Mouse (Mus musculus) bone marrow macrophage, adult 2 months (primary cell): ENCODE results near the gene Qprt.

Experiments
- CTCF ChIP-seq: IDR thresholded peaks from 2 replicates; pipeline ENCODE4 v1.5.1; 2012; ENCODE audit warnings: low read depth, mild to moderate bottlenecking, low read length, moderate library complexity
- POLR2A ChIP-seq: IDR thresholded peaks from 2 replicates; pipeline ENCODE4 v1.6.1; 2012; ENCODE audit warnings: mild to moderate bottlenecking, low read depth, low read length, borderline replicate concordance

GRCm38 (mm10) chr7:127153477-127153876 is 31.5 kb upstream of the Qprt start:
- TF ChIP-seq CTCF = no peak
- TF ChIP-seq POLR2A = no peak
